Mouse (Mus musculus): ENCODE measurements at regions not wholly inside any gene's neighbourhood (a gene's known extent, or its start where the extent isn't known, plus 50 kb on each side); places are given as distances from the start of the nearest gene placed in this dataset.

- Histone ChIP-seq H3K4me2 (no peak overlapping the region), H3K4me1 (replicated peaks; ENCODE audit: control insufficient read depth, insufficient read depth, low read length) (no peaks in the 10 kb centered on the region), H3K4me3 (ENCODE audit: low read depth, low read length) (no peak overlapping the region), H3K27ac (ENCODE audit: low read depth, low read length) (no peak overlapping the region), H3K36me3 (ENCODE audit: control insufficient read depth, insufficient read depth, low read length) (no peaks in the 10 kb centered on the region), H3K9me3 (ENCODE audit: control insufficient read depth, low read length) (no peaks in the 10 kb centered on the region), H3K27me3 (replicated peaks; ENCODE audit: control insufficient read depth, insufficient read depth, low read length) (no peaks in the 10 kb centered on the region), H3K9ac (ENCODE audit: low read depth, low read length) (no peak overlapping the region)
- no peak for DNase-seq (ENCODE audit: low spot score)
- ATAC-seq (replicated peaks; ENCODE audit: low FRiP score) = no peak
- 80% methylated on average over 5 of the region's 5 CpGs for WGBS
Observed at GRCm38 (mm10) chr13:48145976-48146375, 115.1 kb upstream of the Id4 start.

GRCm38 (mm10) chr13:48147061-48147460, 114.0 kb upstream of the Id4 start:
- no peaks in the 10 kb centered on the region for H3K36me3 ChIP-seq (ENCODE audit: control insufficient read depth, insufficient read depth, low read length)
- WGBS = 79% methylated on average over 7 of the region's 7 CpGs
- no peaks in the 10 kb centered on the region for H3K4me1 ChIP-seq (replicated peaks; ENCODE audit: control insufficient read depth, insufficient read depth, low read length)
- no peak for ATAC-seq (replicated peaks; ENCODE audit: low FRiP score)
- no peak overlapping the region for H3K9ac ChIP-seq (ENCODE audit: low read depth, low read length)
- no peak overlapping the region for H3K4me3 ChIP-seq (ENCODE audit: low read depth, low read length)
- no peaks in the 10 kb centered on the region for H3K27me3 ChIP-seq (replicated peaks; ENCODE audit: control insufficient read depth, insufficient read depth, low read length)
- H3K27ac ChIP-seq (ENCODE audit: low read depth, low read length) = no peak overlapping the region
- DNase-seq (ENCODE audit: low spot score) = no peak
- H3K4me2 ChIP-seq = no peak overlapping the region
- no peaks in the 10 kb centered on the region for H3K9me3 ChIP-seq (ENCODE audit: control insufficient read depth, low read length)

GRCm38 (mm10) chr13:48153248-48153647, 107.8 kb upstream of the Id4 start:
- H3K27ac ChIP-seq (ENCODE audit: low read depth, low read length) = no peak overlapping the region
- no peak overlapping the region for H3K4me2 ChIP-seq
- no peaks in the 10 kb centered on the region for H3K27me3 ChIP-seq (replicated peaks; ENCODE audit: control insufficient read depth, insufficient read depth, low read length)
- WGBS = 73% methylated on average over 7 of the region's 7 CpGs
- no peaks in the 10 kb centered on the region for H3K4me1 ChIP-seq (replicated peaks; ENCODE audit: control insufficient read depth, insufficient read depth, low read length)
- DNase-seq (ENCODE audit: low spot score) = no peak
- H3K9ac ChIP-seq (ENCODE audit: low read depth, low read length) = no peak overlapping the region
- no peaks in the 10 kb centered on the region for H3K9me3 ChIP-seq (ENCODE audit: control insufficient read depth, low read length)
- no peaks in the 10 kb centered on the region for H3K36me3 ChIP-seq (ENCODE audit: control insufficient read depth, insufficient read depth, low read length)
- no peak overlapping the region for H3K4me3 ChIP-seq (ENCODE audit: low read depth, low read length)
- ATAC-seq (replicated peaks; ENCODE audit: low FRiP score) = no peak

- Histone ChIP-seq H3K27ac (ENCODE audit: low read depth, low read length) (no peak overlapping the region), H3K4me2 (no peak overlapping the region), H3K36me3 (ENCODE audit: control insufficient read depth, insufficient read depth, low read length) (no peaks in the 10 kb centered on the region), H3K9me3 (ENCODE audit: control insufficient read depth, low read length) (no peaks in the 10 kb centered on the region), H3K9ac (ENCODE audit: low read depth, low read length) (no peak overlapping the region), H3K4me3 (ENCODE audit: low read depth, low read length) (no peak overlapping the region), H3K27me3 (replicated peaks; ENCODE audit: control insufficient read depth, insufficient read depth, low read length) (no peaks in the 10 kb centered on the region), H3K4me1 (replicated peaks; ENCODE audit: control insufficient read depth, insufficient read depth, low read length) (no peaks in the 10 kb centered on the region)
- DNase-seq (ENCODE audit: low spot score) = no peak
- 72% methylated on average over 7 of the region's 7 CpGs for WGBS
- ATAC-seq (replicated peaks; ENCODE audit: low FRiP score) = no peak
Observed at GRCm38 (mm10) chr13:48153684-48154413, 107.2 kb upstream of the Id4 start.

- Histone ChIP-seq H3K4me3 (ENCODE audit: low read depth, low read length) (no peak overlapping the region), H3K36me3 (ENCODE audit: control insufficient read depth, insufficient read depth, low read length) (no peaks in the 10 kb centered on the region), H3K27ac (ENCODE audit: low read depth, low read length) (no peak overlapping the region), H3K4me1 (replicated peaks; ENCODE audit: control insufficient read depth, insufficient read depth, low read length) (no peaks in the 10 kb centered on the region), H3K9me3 (ENCODE audit: control insufficient read depth, low read length) (no peaks in the 10 kb centered on the region), H3K4me2 (no peak overlapping the region), H3K9ac (ENCODE audit: low read depth, low read length) (no peak overlapping the region), H3K27me3 (replicated peaks; ENCODE audit: control insufficient read depth, insufficient read depth, low read length) (no peaks in the 10 kb centered on the region)
- WGBS = 53% methylated on average over 6 of the region's 6 CpGs
- DNase-seq (ENCODE audit: low spot score) (no peak), ATAC-seq (replicated peaks; ENCODE audit: low FRiP score) (no peak)
Observed at GRCm38 (mm10) chr13:48154414-48155105, 106.5 kb upstream of the Id4 start.

- Histone ChIP-seq H3K27ac (ENCODE audit: low read depth, low read length) (no peak overlapping the region), H3K4me1 (replicated peaks; ENCODE audit: control insufficient read depth, insufficient read depth, low read length) (no peaks in the 10 kb centered on the region), H3K4me2 (no peak overlapping the region), H3K27me3 (replicated peaks; ENCODE audit: control insufficient read depth, insufficient read depth, low read length) (no peaks in the 10 kb centered on the region), H3K9ac (ENCODE audit: low read depth, low read length) (no peak overlapping the region), H3K36me3 (ENCODE audit: control insufficient read depth, insufficient read depth, low read length) (no peaks in the 10 kb centered on the region), H3K4me3 (ENCODE audit: low read depth, low read length) (no peak overlapping the region), H3K9me3 (ENCODE audit: control insufficient read depth, low read length) (no peaks in the 10 kb centered on the region)
- DNase-seq (ENCODE audit: low spot score) = no peak
- ATAC-seq (replicated peaks; ENCODE audit: low FRiP score) = no peak
- WGBS = 28% methylated on average over 15 of the region's 15 CpGs
Observed at GRCm38 (mm10) chr13:48159020-48159910, 101.8 kb upstream of the Id4 start.

- no peak overlapping the region for H3K4me2 ChIP-seq
- no peak overlapping the region for H3K4me3 ChIP-seq (ENCODE audit: low read depth, low read length)
- WGBS = 59% methylated on average over 5 of the region's 5 CpGs
- H3K4me1 ChIP-seq (replicated peaks; ENCODE audit: control insufficient read depth, insufficient read depth, low read length) = no peaks in the 10 kb centered on the region
- DNase-seq (ENCODE audit: low spot score) (no peak), ATAC-seq (replicated peaks; ENCODE audit: low FRiP score) (no peak)
- no peaks in the 10 kb centered on the region for H3K36me3 ChIP-seq (ENCODE audit: control insufficient read depth, insufficient read depth, low read length)
- no peaks in the 10 kb centered on the region for H3K9me3 ChIP-seq (ENCODE audit: control insufficient read depth, low read length)
- no peaks in the 10 kb centered on the region for H3K27me3 ChIP-seq (replicated peaks; ENCODE audit: control insufficient read depth, insufficient read depth, low read length)
- H3K27ac ChIP-seq (ENCODE audit: low read depth, low read length) = no peak overlapping the region
- H3K9ac ChIP-seq (ENCODE audit: low read depth, low read length) = no peak overlapping the region
Observed at GRCm38 (mm10) chr13:48160161-48160560, 100.9 kb upstream of the Id4 start.

DNA sequence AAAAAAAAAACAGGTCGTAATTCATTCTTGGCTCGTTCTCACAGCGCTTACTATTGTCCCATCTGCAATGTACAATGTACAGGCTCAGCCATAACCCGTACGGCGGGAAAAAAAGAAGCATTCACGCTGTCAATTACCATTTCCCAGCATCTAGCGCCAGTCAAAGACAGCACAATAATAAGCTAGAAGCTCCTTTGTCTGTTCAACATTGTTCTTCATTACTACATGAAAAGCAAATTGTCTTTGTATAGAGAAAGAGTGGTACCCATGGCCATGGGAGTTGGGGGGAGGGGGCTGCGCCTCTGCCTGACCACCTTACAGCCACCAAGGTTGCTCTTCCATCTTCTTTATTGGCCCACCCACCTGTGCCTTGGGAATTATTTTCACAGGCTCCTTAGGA, 99.7 kb upstream of the Id4 start:
- 72% methylated on average over 9 of the region's 9 CpGs for WGBS
- no peak for ATAC-seq (replicated peaks; ENCODE audit: low FRiP score)
- DNase-seq (ENCODE audit: low spot score) = no peak
- Histone ChIP-seq H3K9me3 (ENCODE audit: control insufficient read depth, low read length) (no peaks in the 10 kb centered on the region), H3K4me1 (replicated peaks; ENCODE audit: control insufficient read depth, insufficient read depth, low read length) (no peaks in the 10 kb centered on the region), H3K27ac (ENCODE audit: low read depth, low read length) (no peak overlapping the region), H3K4me2 (no peak overlapping the region), H3K9ac (ENCODE audit: low read depth, low read length) (no peak overlapping the region), H3K4me3 (ENCODE audit: low read depth, low read length) (no peak overlapping the region), H3K27me3 (replicated peaks; ENCODE audit: control insufficient read depth, insufficient read depth, low read length) (no peaks in the 10 kb centered on the region), H3K36me3 (ENCODE audit: control insufficient read depth, insufficient read depth, low read length) (no peaks in the 10 kb centered on the region)

Data from liver, embryonic 11.5 days (tissue).